Mouse (Mus musculus): ENCODE data around the gene Sh2d6. TPM values are rescaled to one million over a fixed set of nuclear protein-coding genes. Genes with fewer than 3 reads are reported as not detected.

The Sh2d6 gene
- polyA plus RNA-seq, 1 experiment from 2014 or later: 0.39 TPM

GRCm38 (mm10) chr6:72524160-72524559 lies 2.7 kb upstream of the Sh2d6 start:
- Histone ChIP-seq H3K4me2 (ENCODE audit: low read length) (no peak overlapping the region), H3K9ac (replicated peaks; ENCODE audit: low read depth, low read length) (no peak overlapping the region), H3K9me3 (ENCODE audit: control insufficient read depth, low read length) (no peaks in the 10 kb centered on the region), H3K36me3 (ENCODE audit: control insufficient read depth, insufficient read depth) (no peaks in the 10 kb centered on the region), H3K4me1 (replicated peaks; ENCODE audit: control insufficient read depth, insufficient read depth, low read length) (peaks cover 16% of the 10 kb centered on the region), H3K4me3 (replicated peaks; ENCODE audit: low read length) (no peak overlapping the region), H3K27me3 (replicated peaks; ENCODE audit: control insufficient read depth, insufficient read depth, low read length) (no peaks in the 10 kb centered on the region), H3K27ac (ENCODE audit: low read length) (no peak overlapping the region)
- ATAC-seq: no peak
- WGBS: 89% methylated on average over 2 of the region's 2 CpGs

GRCm38 (mm10) chr6:72523222-72523621 lies 1.7 kb upstream of the Sh2d6 start:
- Histone ChIP-seq H3K9me3 (ENCODE audit: control insufficient read depth, low read length) (no peaks in the 10 kb centered on the region), H3K27ac (ENCODE audit: low read length) (no peak overlapping the region), H3K27me3 (replicated peaks; ENCODE audit: control insufficient read depth, insufficient read depth, low read length) (no peaks in the 10 kb centered on the region), H3K9ac (replicated peaks; ENCODE audit: low read depth, low read length) (no peak overlapping the region), H3K4me2 (ENCODE audit: low read length) (no peak overlapping the region), H3K4me1 (replicated peaks; ENCODE audit: control insufficient read depth, insufficient read depth, low read length) (peaks cover 23% of the 10 kb centered on the region), H3K4me3 (replicated peaks; ENCODE audit: low read length) (no peak overlapping the region), H3K36me3 (ENCODE audit: control insufficient read depth, insufficient read depth) (no peaks in the 10 kb centered on the region)
- 81% methylated on average over 4 of the region's 4 CpGs for WGBS
- ATAC-seq: no peak

GRCm38 (mm10) chr6:72522288-72522687 lies 781 bp upstream of the Sh2d6 start:
- H3K4me3 ChIP-seq (replicated peaks; ENCODE audit: low read length): no peak overlapping the region
- H3K9ac ChIP-seq (replicated peaks; ENCODE audit: low read depth, low read length): no peak overlapping the region
- H3K9me3 ChIP-seq (ENCODE audit: control insufficient read depth, low read length): no peaks in the 10 kb centered on the region
- H3K4me2 ChIP-seq (ENCODE audit: low read length): no peak overlapping the region
- ATAC-seq: no peak
- H3K4me1 ChIP-seq (replicated peaks; ENCODE audit: control insufficient read depth, insufficient read depth, low read length): peaks cover 23% of the 10 kb centered on the region
- H3K27ac ChIP-seq (ENCODE audit: low read length): no peak overlapping the region
- no peaks in the 10 kb centered on the region for H3K36me3 ChIP-seq (ENCODE audit: control insufficient read depth, insufficient read depth)
- H3K27me3 ChIP-seq (replicated peaks; ENCODE audit: control insufficient read depth, insufficient read depth, low read length): no peaks in the 10 kb centered on the region
- 91% methylated on average over 5 of the region's 5 CpGs for WGBS

- no peak overlapping the region for H3K9ac ChIP-seq (replicated peaks; ENCODE audit: low read depth, low read length)
- 92% methylated on average over 5 of the region's 5 CpGs for WGBS
- H3K27ac ChIP-seq (ENCODE audit: low read length): peak overlapping the region; percentile 88; the same call in 1 of the 2 replicates
- H3K4me1 ChIP-seq (replicated peaks; ENCODE audit: control insufficient read depth, insufficient read depth, low read length): peaks cover 23% of the 10 kb centered on the region
- H3K27me3 ChIP-seq (replicated peaks; ENCODE audit: control insufficient read depth, insufficient read depth, low read length): no peaks in the 10 kb centered on the region
- no peak for ATAC-seq
- H3K4me2 ChIP-seq (ENCODE audit: low read length): no peak overlapping the region
- H3K9me3 ChIP-seq (ENCODE audit: control insufficient read depth, low read length): no peaks in the 10 kb centered on the region
- no peak overlapping the region for H3K4me3 ChIP-seq (replicated peaks; ENCODE audit: low read length)
- H3K36me3 ChIP-seq (ENCODE audit: control insufficient read depth, insufficient read depth): no peaks in the 10 kb centered on the region
These were observed 603 bp downstream of the Sh2d6 start for GRCm38 (mm10) chr6:72520904-72521303.

GRCm38 (mm10) chr6:72519892-72520663 lies 1.4 kb downstream of the Sh2d6 start:
- H3K9ac ChIP-seq (replicated peaks; ENCODE audit: low read depth, low read length): peak overlapping the region; percentile 36
- no peaks in the 10 kb centered on the region for H3K9me3 ChIP-seq (ENCODE audit: control insufficient read depth, low read length)
- peak; percentile 88 for ATAC-seq
- H3K36me3 ChIP-seq (ENCODE audit: control insufficient read depth, insufficient read depth): no peaks in the 10 kb centered on the region
- H3K27me3 ChIP-seq (replicated peaks; ENCODE audit: control insufficient read depth, insufficient read depth, low read length): no peaks in the 10 kb centered on the region
- H3K4me3 ChIP-seq (replicated peaks; ENCODE audit: low read length): no peak overlapping the region
- peak overlapping the region; percentile 88 for H3K27ac ChIP-seq (ENCODE audit: low read length)
- peak overlapping the region; percentile 41 for H3K4me2 ChIP-seq (ENCODE audit: low read length)
- peaks cover 23% of the 10 kb centered on the region for H3K4me1 ChIP-seq (replicated peaks; ENCODE audit: control insufficient read depth, insufficient read depth, low read length)
- WGBS: 6% methylated on average over 10 of the region's 10 CpGs

- no peak overlapping the region for H3K4me3 ChIP-seq (replicated peaks; ENCODE audit: low read length)
- peaks cover 23% of the 10 kb centered on the region for H3K4me1 ChIP-seq (replicated peaks; ENCODE audit: control insufficient read depth, insufficient read depth, low read length)
- peak overlapping the region; percentile 88 for H3K27ac ChIP-seq (ENCODE audit: low read length)
- WGBS: 23% methylated on average over 8 of the region's 8 CpGs
- H3K4me2 ChIP-seq (ENCODE audit: low read length): peak overlapping the region; percentile 37
- H3K9me3 ChIP-seq (ENCODE audit: control insufficient read depth, low read length): no peaks in the 10 kb centered on the region
- no peaks in the 10 kb centered on the region for H3K27me3 ChIP-seq (replicated peaks; ENCODE audit: control insufficient read depth, insufficient read depth, low read length)
- H3K9ac ChIP-seq (replicated peaks; ENCODE audit: low read depth, low read length): peak overlapping the region; percentile 35; the same call in 1 of the 2 replicates
- H3K36me3 ChIP-seq (ENCODE audit: control insufficient read depth, insufficient read depth): no peaks in the 10 kb centered on the region
- peak; percentile 35 for ATAC-seq
These were observed 2.2 kb downstream of the Sh2d6 start for GRCm38 (mm10) chr6:72519303-72519702.

- H3K4me1 ChIP-seq (replicated peaks; ENCODE audit: control insufficient read depth, insufficient read depth, low read length): peaks cover 26% of the 10 kb centered on the region
- H3K9ac ChIP-seq (replicated peaks; ENCODE audit: low read depth, low read length): no peak overlapping the region
- 75% methylated on average over 1 of the region's 1 CpGs for WGBS
- no peaks in the 10 kb centered on the region for H3K27me3 ChIP-seq (replicated peaks; ENCODE audit: control insufficient read depth, insufficient read depth, low read length)
- no peak overlapping the region for H3K4me2 ChIP-seq (ENCODE audit: low read length)
- H3K27ac ChIP-seq (ENCODE audit: low read length): peak overlapping the region; percentile 88
- no peak for ATAC-seq
- H3K4me3 ChIP-seq (replicated peaks; ENCODE audit: low read length): no peak overlapping the region
- H3K9me3 ChIP-seq (ENCODE audit: control insufficient read depth, low read length): no peaks in the 10 kb centered on the region
- H3K36me3 ChIP-seq (ENCODE audit: control insufficient read depth, insufficient read depth): no peaks in the 10 kb centered on the region
These were observed 2.7 kb downstream of the Sh2d6 start for GRCm38 (mm10) chr6:72518842-72519241.

- Histone ChIP-seq H3K27ac (ENCODE audit: low read length) (no peak overlapping the region), H3K9ac (replicated peaks; ENCODE audit: low read depth, low read length) (no peak overlapping the region), H3K4me2 (ENCODE audit: low read length) (no peak overlapping the region), H3K4me3 (replicated peaks; ENCODE audit: low read length) (no peak overlapping the region), H3K27me3 (replicated peaks; ENCODE audit: control insufficient read depth, insufficient read depth, low read length) (no peaks in the 10 kb centered on the region), H3K9me3 (ENCODE audit: control insufficient read depth, low read length) (no peaks in the 10 kb centered on the region), H3K36me3 (ENCODE audit: control insufficient read depth, insufficient read depth) (no peaks in the 10 kb centered on the region), H3K4me1 (replicated peaks; ENCODE audit: control insufficient read depth, insufficient read depth, low read length) (peaks cover 46% of the 10 kb centered on the region)
- 90% methylated on average over 6 of the region's 6 CpGs for WGBS
- no peak for ATAC-seq
These were observed 5.9 kb downstream of the Sh2d6 start for GRCm38 (mm10) chr6:72515644-72516043.

GRCm38 (mm10) chr6:72513071-72513440 lies 8.5 kb downstream of the Sh2d6 start:
- Histone ChIP-seq H3K4me2 (ENCODE audit: low read length) (peak overlapping the region; percentile 71), H3K9ac (replicated peaks; ENCODE audit: low read depth, low read length) (peak overlapping the region; percentile 77), H3K36me3 (ENCODE audit: control insufficient read depth, insufficient read depth) (no peaks in the 10 kb centered on the region), H3K27ac (ENCODE audit: low read length) (peak overlapping the region; percentile 94), H3K4me3 (replicated peaks; ENCODE audit: low read length) (peak overlapping the region; percentile 41), H3K27me3 (replicated peaks; ENCODE audit: control insufficient read depth, insufficient read depth, low read length) (no peaks in the 10 kb centered on the region), H3K4me1 (replicated peaks; ENCODE audit: control insufficient read depth, insufficient read depth, low read length) (peaks cover 24% of the 10 kb centered on the region), H3K9me3 (ENCODE audit: control insufficient read depth, low read length) (no peaks in the 10 kb centered on the region)
- WGBS: 17% methylated on average over 7 of the region's 7 CpGs
- ATAC-seq: peak; percentile 23
